Mouse (Mus musculus): ENCODE results near the gene Dst.
"Not testable (repeated sequence)": the region's sequence is repeated elsewhere in the genome, so short reads cannot be mapped to it uniquely, and the experiment has no call there.

Dst gene

DNA sequence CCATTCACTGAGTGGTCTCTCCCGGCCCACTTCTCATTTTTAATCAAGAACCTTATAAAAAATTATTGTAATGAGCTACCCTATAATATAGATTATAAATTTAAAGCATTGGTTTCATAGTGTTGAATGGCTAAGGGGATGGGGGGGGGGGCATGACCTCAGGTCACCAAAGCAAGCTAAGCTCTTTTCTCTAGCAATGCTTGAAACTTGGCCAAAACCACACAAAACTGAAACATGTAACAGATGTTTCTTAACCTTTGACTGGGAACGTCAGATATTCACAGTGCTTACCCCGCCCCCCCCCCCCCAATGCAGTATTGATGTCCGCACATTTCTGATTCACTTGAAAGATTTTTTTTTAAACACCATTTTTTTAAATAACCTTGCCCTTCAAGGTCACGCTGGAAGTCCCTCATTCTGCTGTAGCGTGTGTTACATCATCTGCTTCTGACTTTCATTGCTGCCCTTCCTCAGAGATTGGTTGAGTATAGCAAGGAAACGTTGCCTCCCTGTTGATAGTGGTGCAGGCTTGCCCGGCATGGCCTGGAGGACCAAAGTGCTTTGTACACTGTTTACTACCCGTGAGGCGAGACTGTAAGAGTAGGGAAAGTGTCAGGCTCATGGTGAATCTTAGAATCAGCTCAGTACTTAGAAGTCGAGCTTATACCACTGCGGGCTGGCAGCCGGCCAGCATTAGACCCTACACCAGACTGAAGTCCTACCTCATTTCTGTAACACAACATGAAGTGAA lies 380.9 kb downstream of the Dst start:
- no peak for DNase-seq (ENCODE audit: low spot score in 2 of 2)

DNA sequence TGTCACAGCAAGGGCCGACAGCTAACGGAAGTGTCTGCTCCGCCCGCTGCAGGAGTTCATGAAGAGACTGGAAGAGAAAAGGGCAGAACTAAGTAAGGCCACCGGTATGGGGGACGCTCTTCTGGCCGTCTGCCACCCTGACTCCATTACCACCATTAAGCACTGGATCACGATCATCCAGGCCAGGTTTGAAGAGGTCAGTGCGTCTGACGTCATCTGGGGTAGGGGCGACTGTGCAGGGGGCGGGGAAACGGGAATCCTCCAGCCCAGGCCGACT lies 381.4 kb downstream of the Dst start:
- DNase-seq (ENCODE audit: low spot score in 2 of 2) = no peak

DNA sequence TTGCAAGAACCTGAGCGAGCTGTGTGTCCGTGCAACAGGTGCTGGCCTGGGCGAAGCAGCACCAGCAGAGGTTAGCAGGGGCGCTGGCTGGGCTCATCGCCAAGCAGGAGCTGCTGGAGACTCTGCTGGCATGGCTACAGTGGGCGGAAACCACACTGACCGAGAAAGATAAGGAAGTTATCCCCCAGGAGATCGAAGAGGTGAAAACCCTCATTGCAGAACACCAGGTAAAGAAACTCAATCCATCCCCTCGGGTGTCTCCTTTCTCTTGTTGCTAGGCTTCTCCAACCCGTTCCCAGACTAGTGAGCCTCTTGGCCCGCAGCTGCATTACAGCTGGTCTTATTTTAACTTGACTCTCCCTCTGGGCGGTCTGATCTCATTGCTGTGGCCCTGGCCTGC lies 382.3 kb downstream of the Dst start:
- DNase-seq (ENCODE audit: low spot score in 2 of 2) = no peak

DNA sequence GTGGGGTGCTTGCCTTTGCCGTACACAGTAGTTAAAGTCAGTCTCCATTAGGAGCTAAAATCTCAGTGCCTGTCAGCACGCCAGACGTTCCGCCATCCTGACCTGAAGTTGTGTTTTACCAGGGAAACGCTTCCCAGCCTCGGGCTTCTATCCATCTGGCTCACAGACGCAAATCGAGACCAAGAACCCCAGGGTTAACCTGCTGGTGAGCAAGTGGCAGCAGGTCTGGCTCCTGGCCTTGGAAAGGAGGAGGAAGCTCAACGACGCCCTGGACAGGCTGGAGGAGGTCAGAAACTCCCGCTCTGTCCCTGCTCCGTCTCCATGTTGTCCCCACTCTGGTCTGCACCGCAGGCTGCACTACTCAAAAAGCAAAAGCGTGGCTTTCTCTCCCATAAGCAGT lies 385.2 kb downstream of the Dst start:
- no peak for DNase-seq (ENCODE audit: low spot score in 2 of 2)

DNA sequence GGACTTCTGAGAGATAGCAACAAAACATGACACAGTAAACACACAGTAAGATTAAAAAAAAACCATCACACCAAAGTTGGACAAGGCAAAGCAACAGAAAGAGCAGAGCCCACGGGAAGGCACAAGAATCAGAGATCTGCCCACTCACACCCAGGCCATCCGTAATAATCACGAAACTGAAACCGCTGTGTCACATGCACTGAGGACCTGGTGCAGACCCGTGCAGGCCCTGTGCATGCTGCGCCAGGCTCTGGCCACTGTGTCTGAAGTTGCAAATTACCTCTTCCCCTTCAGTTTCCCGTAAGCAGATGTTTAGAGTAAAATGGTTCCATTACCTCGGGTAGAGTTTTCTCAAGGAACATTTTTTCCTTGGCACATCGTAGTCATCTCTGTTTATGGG lies 389.6 kb downstream of the Dst start:
- DNase-seq (ENCODE audit: low spot score in 2 of 2) = no peak

DNA sequence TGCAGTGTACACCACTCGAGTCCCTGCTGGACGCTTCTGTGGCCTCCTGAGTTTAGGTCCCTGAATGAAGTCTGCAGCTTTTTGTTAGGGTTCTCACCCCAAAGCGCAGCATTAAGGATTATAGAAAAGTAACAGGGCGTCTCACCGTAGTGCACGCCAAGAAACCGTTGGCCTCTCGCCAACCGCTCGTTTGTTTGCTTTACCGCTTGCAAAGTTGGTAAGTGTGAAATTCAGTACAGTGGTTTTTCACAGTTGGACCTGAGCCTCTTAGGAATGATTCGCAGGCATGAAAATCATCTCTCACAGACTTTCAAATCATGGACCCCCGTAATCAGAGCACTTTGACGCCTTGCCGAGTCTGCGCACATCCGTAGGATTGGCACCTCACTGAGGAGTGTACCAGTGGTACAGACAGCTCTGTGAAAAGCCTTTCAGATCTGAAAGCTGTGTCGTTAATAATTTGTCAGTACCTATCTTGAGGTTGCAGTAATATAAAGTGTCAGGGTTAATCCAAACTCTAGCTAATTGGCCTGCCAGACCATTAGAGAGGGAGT lies 390.7 kb downstream of the Dst start:
- peak; percentile 44 to 63 for DNase-seq (ENCODE audit: low spot score in 2 of 2)

DNA sequence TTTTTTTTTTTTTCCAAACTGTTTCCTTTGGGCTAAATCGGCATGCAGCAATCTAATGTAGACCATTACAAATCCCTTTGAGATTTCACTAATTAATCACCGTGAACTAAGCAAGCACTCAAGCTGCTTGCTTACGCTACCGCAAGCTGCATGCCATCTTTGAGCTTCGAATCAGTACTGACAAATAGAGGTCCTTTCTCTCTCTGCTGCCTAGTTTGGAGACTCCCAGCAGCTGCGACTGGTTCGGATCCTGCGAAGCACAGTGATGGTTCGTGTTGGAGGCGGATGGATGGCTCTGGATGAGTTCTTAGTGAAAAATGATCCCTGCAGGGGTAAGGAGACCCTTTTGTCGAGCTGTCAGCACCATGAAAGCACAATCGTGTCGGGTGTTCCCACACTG lies 391.5 kb downstream of the Dst start:
- DNase-seq (ENCODE audit: low spot score in 2 of 2) = no peak

DNA sequence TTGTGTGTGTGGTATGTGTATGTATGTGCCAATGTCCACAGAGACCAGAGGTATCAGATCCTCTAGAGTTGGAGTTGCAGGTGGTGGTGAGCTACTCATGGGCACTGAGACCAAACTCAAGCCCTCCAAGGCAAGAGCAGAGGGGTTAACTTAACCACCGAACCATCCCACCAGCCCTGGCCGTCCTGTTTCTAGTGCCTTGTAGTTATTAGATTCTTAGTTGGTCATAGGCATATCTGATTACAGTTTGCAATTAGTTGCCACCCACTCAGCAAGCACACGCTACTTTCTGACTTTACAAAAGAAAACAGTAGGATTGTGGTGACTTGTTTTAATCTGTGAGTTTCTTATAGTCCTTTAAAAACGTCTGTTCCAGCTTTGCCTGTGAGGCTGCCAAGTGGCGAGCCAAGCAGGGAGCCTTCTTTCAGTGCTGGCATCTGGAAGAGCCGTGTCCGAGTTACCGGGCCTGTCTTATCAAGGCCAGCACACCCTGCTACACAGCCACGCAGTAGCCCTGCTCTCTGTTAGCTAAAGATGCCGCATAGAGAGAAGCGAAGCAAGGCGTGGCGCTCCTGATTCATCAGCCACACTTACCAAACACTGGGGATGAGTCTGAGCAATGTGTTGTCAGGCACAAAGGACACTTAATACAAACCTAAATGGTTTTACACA lies 392.4 kb downstream of the Dst start:
- DNase-seq (ENCODE audit: low spot score in 2 of 2) = no peak

DNA sequence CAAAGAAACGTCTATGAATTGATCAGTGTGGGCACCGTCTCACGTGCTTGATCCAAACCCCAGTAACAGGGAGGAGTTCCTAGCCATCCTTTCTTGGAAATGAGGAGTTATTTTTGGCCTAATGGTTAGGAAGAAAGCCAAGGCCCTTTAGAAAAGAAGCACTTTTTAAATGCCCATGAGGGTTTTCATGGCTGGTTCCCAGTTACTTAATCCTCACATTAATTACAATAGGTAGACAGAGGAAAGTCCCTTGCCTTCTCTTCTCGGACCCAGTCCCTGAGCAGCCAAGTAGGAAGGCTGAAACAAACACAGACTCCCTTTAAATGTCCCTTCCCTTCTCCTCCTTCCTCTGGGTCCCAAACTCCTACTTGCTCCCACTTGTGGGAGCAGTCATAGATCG lies 396.2 kb downstream of the Dst start:
- no peak for DNase-seq (ENCODE audit: low spot score in 2 of 2)

DNA sequence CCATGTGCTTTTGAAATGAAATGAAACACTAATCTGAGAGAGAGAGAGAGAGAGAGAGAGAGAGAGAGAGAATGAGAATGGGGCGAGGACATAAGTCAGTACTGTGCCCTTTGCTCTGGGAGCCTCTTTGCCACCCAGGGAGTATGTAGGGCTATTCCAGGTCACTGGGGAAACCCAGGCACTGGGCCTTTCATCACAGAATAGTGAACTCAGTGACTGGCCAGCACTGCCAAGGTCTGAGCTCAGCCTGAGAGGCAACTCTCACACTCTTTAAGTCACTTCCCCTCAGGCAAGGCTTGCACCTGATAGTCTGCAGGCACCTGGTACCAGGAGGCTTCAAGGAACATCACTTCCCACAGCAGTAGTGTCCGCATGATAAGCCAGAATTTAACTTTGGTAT lies 398.7 kb downstream of the Dst start:
- DNase-seq (ENCODE audit: low spot score in 2 of 2) = no peak

DNA sequence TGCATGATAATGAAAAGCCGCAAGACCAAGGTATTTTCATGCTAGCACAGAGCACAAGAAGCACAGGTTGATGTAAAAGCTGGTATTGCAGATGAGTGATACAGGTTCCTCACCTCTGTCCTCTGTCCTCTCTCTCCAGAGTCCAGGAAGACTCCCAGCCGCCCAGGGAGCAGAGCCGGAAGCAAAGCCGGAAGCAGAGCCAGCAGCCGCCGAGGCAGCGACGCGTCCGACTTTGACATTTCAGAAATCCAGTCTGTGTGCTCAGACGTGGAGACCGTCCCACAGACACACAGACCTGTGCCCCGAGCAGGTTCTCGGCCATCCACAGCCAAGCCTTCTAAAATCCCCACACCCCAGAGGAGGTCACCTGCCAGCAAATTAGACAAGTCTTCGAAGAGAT lies 399.2 kb downstream of the Dst start:
- no peak for DNase-seq (ENCODE audit: low spot score in 2 of 2)

DNA sequence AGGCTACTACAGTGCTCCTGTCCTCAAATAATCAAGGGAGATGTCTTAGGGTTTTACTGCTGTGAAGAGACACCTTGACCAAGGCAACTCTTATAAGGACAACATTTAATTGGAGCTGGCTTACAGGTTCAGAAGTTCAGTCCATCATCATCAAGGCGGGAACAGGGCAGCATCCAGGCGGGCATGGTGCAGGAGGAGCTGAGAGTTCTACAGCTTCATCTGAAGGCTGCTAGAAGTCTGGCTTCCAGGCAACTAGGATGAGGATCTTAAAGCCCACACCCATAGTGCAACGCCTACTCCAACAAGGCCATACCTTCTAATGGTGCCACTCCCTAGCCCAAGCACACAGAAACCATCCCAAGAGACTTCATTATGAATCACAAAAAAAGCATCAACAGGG lies 400.8 kb downstream of the Dst start:
- DNase-seq (ENCODE audit: low spot score in 2 of 2) = not testable (repeated sequence)

DNA sequence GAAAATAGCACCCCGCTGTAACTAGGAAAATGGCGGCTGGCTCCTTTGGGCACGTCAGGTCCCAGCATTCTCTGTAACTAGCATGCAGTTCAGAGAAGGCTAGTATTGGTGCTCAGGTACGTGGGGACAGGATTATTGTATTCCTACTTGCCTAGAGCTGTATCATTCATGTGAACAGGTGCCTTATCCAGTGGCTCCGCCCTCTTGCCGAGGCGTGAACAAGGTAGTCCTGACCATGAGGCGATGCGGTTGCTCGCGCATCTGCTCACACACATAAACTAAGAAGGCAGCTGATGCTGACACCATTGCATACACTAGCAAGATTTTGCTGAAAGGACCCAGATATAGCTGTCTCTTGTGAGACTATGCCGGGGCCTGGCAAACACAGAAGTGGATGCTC lies 401.4 kb downstream of the Dst start:
- DNase-seq (ENCODE audit: low spot score in 2 of 2) = no peak

DNA sequence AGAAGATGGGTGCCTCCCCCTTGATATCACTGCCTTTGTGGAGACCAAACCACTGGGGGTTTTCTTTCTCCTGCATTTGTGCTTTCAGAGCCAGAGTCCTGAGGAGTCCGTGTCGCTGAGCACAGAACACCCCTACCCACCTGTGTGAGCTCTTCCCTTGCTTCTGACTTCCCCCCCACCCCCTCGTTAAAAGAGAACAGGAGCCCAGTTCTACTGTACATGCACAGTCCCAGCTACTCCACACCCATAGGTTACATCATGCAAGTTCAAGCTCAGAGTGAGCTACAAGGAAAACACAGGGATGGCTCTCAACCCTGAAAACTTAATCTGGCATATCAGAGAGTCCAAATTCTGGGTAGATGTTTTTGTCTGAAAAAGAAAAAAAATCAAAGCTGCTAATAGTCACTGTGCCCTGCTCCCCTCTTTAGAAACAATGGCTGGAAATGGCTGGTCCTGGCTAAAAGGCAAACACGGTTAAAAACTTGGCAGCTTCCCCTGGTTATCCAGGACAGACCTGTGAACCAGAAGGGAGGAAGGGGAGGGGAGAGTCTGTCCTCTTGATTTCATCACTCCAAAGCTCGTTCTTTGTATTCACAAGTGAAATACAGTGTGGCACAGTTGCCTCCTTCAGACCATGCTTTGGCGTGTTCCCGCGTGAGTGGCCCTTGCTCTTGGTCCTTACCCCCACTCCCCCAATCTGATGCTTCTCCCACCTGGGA lies 402.7 kb downstream of the Dst start:
- DNase-seq (ENCODE audit: low spot score in 2 of 2) = no peak

DNA sequence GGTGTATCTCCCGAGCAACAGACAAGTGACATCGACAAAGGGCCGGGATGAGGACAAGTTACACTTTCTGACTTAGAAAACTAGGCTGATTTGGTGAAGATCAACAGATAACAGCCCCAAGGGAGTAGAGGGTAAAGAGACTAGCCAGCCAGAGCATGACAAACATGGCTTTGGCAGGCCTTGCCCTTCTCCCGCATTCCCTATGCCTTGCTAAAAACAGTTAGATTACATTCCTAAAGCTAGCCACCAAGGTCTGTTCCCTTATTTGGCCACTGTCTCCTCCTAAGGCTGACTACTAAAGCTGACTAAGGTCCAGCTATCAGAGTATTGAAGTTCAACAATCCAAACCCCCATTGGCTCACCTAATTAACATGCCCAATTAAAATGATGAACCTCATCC lies 404.8 kb downstream of the Dst start:
- DNase-seq (ENCODE audit: low spot score in 2 of 2) = no peak

DNA sequence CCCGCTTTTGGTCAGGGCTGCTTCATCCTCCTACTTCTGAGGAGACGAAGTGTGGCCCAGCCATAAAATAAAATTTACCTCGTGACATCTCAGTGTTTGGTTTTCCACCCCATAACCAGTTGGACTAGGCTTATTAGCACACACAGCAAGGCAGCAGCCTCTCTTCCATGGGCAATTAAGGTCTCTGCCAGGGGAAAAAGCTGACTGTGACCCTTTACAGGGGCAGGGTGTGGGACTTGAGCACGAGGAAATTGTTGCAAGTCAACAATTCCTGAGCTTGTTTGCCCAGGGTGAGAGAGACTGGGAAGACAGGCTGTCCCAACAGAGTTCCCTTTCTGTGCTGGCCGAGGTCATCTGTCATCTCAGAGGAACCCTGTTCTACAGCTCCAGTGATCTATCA lies 407.4 kb downstream of the Dst start:
- DNase-seq (ENCODE audit: low spot score in 2 of 2) = no peak

DNA sequence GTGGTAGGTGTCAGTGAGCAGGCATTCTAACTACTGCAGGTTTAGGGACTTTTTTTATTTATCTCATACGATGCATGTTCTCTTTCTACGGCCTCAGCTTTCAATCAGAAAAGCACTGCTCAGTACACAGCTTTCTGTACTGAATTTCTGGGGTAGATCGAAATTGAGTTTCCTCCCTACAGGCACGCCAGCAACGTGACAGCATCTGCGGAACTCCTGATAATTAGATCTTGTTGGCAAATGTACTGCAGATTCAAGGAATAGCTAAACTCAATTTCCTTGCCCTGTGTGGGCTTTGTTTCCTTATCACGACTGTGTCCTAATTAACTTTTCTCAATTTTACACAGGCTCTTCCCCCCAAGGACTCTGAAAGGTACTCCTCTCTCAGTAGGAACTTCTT lies 416.2 kb downstream of the Dst start:
- no peak for DNase-seq (ENCODE audit: low spot score in 2 of 2)

DNA sequence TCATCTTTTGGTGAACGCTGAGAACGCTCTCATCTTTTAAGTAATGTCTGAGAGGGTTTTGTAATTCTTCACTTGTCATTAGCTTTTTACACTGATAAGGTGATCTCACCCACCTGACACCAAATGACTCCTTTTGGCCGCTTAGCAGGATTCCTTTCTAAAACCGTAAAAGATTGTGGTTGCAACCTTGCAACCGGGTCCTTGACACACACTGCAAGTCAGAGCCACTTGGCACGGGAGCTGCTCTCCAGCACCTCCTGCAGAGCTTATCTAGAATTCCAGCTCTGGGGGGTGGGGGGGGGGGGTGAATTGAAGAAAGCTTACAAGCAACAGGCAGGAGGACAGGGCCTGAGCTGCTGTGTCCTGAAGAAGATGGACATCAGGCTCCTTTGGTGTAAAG lies 420.6 kb downstream of the Dst start:
- no peak for DNase-seq (ENCODE audit: low spot score in 2 of 2)

DNA sequence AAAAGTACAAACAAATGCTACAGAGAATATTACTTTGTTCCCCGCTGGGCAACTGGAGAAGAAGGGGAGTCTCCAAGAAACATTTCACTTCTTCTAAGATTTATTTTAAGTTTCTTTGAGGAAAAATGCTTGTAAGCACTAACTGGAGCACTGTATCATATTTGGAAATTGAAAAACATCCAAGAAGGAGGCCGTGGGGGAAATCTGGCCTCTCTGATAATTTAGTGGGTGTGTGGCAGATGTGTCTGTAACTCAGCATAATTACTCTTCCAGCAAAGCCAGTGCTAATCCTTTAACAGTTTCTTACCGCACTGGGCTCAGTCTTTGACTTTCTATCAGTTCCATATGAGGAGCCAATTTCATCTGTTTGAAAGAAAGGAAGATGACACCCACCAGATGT lies 423.7 kb downstream of the Dst start:
- peak; percentile 34 to 68 for DNase-seq (ENCODE audit: low spot score in 2 of 2)
